Mouse (Mus musculus) myocyte (in vitro differentiated cells): ENCODE data around the gene 3425401B19Rik. TPM values are rescaled to one million over a fixed set of nuclear protein-coding genes. Genes with fewer than 3 reads are reported as not detected.
A peak's percentile ranks its signal among the peaks of the same experiment; 100 is the strongest.

Source experiments
- H3K27me3 ChIP-seq: one replicate; pipeline ENCODE4 v1.6.1; 2011; ENCODE audit not compliant: control insufficient read depth, insufficient read depth, insufficient read length
- H3K36me3 ChIP-seq: one replicate; pipeline ENCODE4 v1.6.1; 2011; ENCODE audit not compliant: control insufficient read depth, insufficient read depth
- H3K4me2 ChIP-seq: one replicate; pipeline ENCODE4 v1.6.1; 2011; ENCODE audit warnings: low read depth, control low read depth
- H3K4me3 ChIP-seq: one replicate; pipeline ENCODE4 v1.5.1; 2011; ENCODE audit warnings: mild to moderate bottlenecking, control low read depth, moderate library complexity
- H3K79me2 ChIP-seq: one replicate; pipeline ENCODE4 v1.6.1; 2011; ENCODE audit not compliant: control insufficient read depth, insufficient read depth
- H3ac ChIP-seq: one replicate; pipeline ENCODE4 v1.6.1; 2011; ENCODE audit not compliant: control insufficient read depth, insufficient read length
- CEBPB ChIP-seq: IDR thresholded peaks from 2 replicates; pipeline ENCODE4 v1.6.1; 2011; ENCODE audit warnings: mild to moderate bottlenecking, moderate library complexity; ENCODE audit not compliant: poor library complexity, insufficient read depth, severe bottlenecking
- E2F4 ChIP-seq: IDR thresholded peaks from one replicate; pipeline ENCODE4 v1.6.1; 2011; ENCODE audit warnings: mild to moderate bottlenecking, control low read depth, moderate library complexity; ENCODE audit not compliant: insufficient read depth
- MAX ChIP-seq: IDR thresholded peaks from one replicate; pipeline ENCODE4 v1.6.1; 2011; ENCODE audit warnings: low read depth, mild to moderate bottlenecking, control low read depth
- MYOD1 ChIP-seq, 3 experiments: IDR thresholded peaks; one replicate each; pipeline ENCODE4 v1.6.1; 2011; ENCODE audit warnings: control low read depth in 2 of 3, low read depth in 2 of 3, mild to moderate bottlenecking in 2 of 3, moderate library complexity in 1 of 3; ENCODE audit not compliant: insufficient read length in 2 of 3, control insufficient read depth in 1 of 3
- MYOG ChIP-seq, 3 experiments: IDR thresholded peaks; one replicate each; pipeline ENCODE4 v1.6.1; 2011; ENCODE audit warnings: control low read depth in 2 of 3, low read depth in 2 of 3, mild to moderate bottlenecking in 2 of 3; ENCODE audit not compliant: insufficient read length in 2 of 3, control insufficient read depth in 1 of 3, insufficient read depth in 1 of 3
- POLR2A ChIP-seq: IDR thresholded peaks from one replicate; pipeline ENCODE4 v1.6.1; 2011; ENCODE audit warnings: low read depth, mild to moderate bottlenecking, control low read depth, moderate library complexity; ENCODE audit not compliant: insufficient read length
- POLR2AphosphoS2 ChIP-seq: IDR thresholded peaks from one replicate; pipeline ENCODE4 v1.6.1; 2011; ENCODE audit warnings: low read depth, control low read depth; ENCODE audit not compliant: insufficient read length
- REST ChIP-seq: IDR thresholded peaks from one replicate; pipeline ENCODE4 v1.6.1; 2011; ENCODE audit warnings: mild to moderate bottlenecking, control low read depth, moderate library complexity; ENCODE audit not compliant: insufficient read depth, insufficient read length
- SRF ChIP-seq: IDR thresholded peaks from one replicate; pipeline ENCODE4 v1.6.1; 2011; ENCODE audit warnings: low read depth; ENCODE audit not compliant: control insufficient read depth, insufficient read length
- TCF12 ChIP-seq: IDR thresholded peaks from one replicate; pipeline ENCODE4 v1.6.1; 2011; ENCODE audit warnings: mild to moderate bottlenecking, control low read depth; ENCODE audit not compliant: poor library complexity, insufficient read depth, severe bottlenecking
- TCF3 ChIP-seq: IDR thresholded peaks from one replicate; pipeline ENCODE4 v1.6.1; 2011; ENCODE audit warnings: low read depth, control low read depth; ENCODE audit not compliant: insufficient read length
- USF1 ChIP-seq: IDR thresholded peaks from one replicate; pipeline ENCODE4 v1.6.1; 2011; ENCODE audit warnings: low read depth, mild to moderate bottlenecking, control low read depth, moderate library complexity
- polyA plus RNA-seq: library from polyadenylated mRNA; unstranded; fragments of >200 nt; fragmentation: generic; extraction: Trizol; gene quantifications from one replicate; pipeline ENCODE4 v1.2.1, GENCODE M21; 2012; ENCODE audit warnings: missing spikeins

3425401B19Rik gene
- polyA plus RNA-seq, 1 experiment = 2.7 TPM

- H3K4me2 ChIP-seq = peak overlapping the region; percentile 82
These were observed 373 bp downstream of the 3425401B19Rik start for GRCm38 (mm10) chr14:32684735-32685105.

GRCm38 (mm10) chr14:32683982-32684734 is 935 bp downstream of the 3425401B19Rik start:
- H3K27me3 ChIP-seq = peaks cover 26% of the 10 kb centered on the region
- peak overlapping the region; percentile 19 for H3K4me3 ChIP-seq
- no peaks in the 10 kb centered on the region for H3K36me3 ChIP-seq
- peak overlapping the region; percentile 12 for H3ac ChIP-seq
- H3K79me2 ChIP-seq = no peaks in the 10 kb centered on the region
- H3K4me2 ChIP-seq = peak overlapping the region; percentile 82
- TF ChIP-seq POLR2AphosphoS2 (no peak), MYOD1 (IDR thresholded peaks at IDR 0.05; ENCODE audit: control insufficient read depth in 1 of 3, insufficient read length in 2 of 3, low read depth in 2 of 3) (no peak), MYOG (IDR thresholded peaks at IDR 0.05; ENCODE audit: control insufficient read depth in 1 of 3, insufficient read depth in 1 of 3, insufficient read length in 2 of 3, low read depth in 2 of 3) (no peak), REST (no peak)

More at GRCm38 (mm10) chr14:32684735-32685105, 373 bp downstream of the 3425401B19Rik start:
- no peaks in the 10 kb centered on the region for H3K79me2 ChIP-seq
- H3ac ChIP-seq = peak overlapping the region; percentile 12
- peaks cover 23% of the 10 kb centered on the region for H3K27me3 ChIP-seq
- TF ChIP-seq USF1 = no peak
- TF ChIP-seq MYOG (IDR thresholded peaks at IDR 0.05; ENCODE audit: control insufficient read depth in 1 of 3, insufficient read depth in 1 of 3, insufficient read length in 2 of 3, low read depth in 2 of 3) = no peak
- no peak for TF ChIP-seq CEBPB
- peak overlapping the region; percentile 19 for H3K4me3 ChIP-seq
- H3K36me3 ChIP-seq = no peaks in the 10 kb centered on the region

GRCm38 (mm10) chr14:32683251-32683838 is 1.7 kb downstream of the 3425401B19Rik start:
- Histone ChIP-seq H3K79me2 (no peaks in the 10 kb centered on the region), H3ac (no peak overlapping the region), H3K4me2 (peak overlapping the region; percentile 82), H3K4me3 (peak overlapping the region; percentile 19), H3K27me3 (peaks cover 33% of the 10 kb centered on the region), H3K36me3 (no peaks in the 10 kb centered on the region)
- TF ChIP-seq E2F4 (no peak), MAX (no peak), CEBPB (no peak), REST (no peak)

- TF ChIP-seq TCF12 (no peak), MAX (no peak), MYOG (IDR thresholded peaks at IDR 0.05; ENCODE audit: control insufficient read depth in 1 of 3, insufficient read depth in 1 of 3, insufficient read length in 2 of 3, low read depth in 2 of 3) (no peak), E2F4 (no peak), REST (no peak), CEBPB (no peak), TCF3 (no peak)
- H3K27me3 ChIP-seq = peaks cover 41% of the 10 kb centered on the region
- H3K4me2 ChIP-seq = peak overlapping the region; percentile 7
- H3K36me3 ChIP-seq = no peaks in the 10 kb centered on the region
- no peaks in the 10 kb centered on the region for H3K79me2 ChIP-seq
- no peak overlapping the region for H3ac ChIP-seq
- no peak overlapping the region for H3K4me3 ChIP-seq
These were observed 2.6 kb downstream of the 3425401B19Rik start for GRCm38 (mm10) chr14:32682536-32682935.

GRCm38 (mm10) chr14:32681603-32682002 is 3.5 kb downstream of the 3425401B19Rik start:
- no peak overlapping the region for H3K4me3 ChIP-seq
- no peaks in the 10 kb centered on the region for H3K79me2 ChIP-seq
- H3ac ChIP-seq = no peak overlapping the region
- TF ChIP-seq MAX = no peak
- no peak for TF ChIP-seq POLR2AphosphoS2
- no peak for TF ChIP-seq POLR2A
- TF ChIP-seq SRF = no peak
- TF ChIP-seq CEBPB = no peak
- TF ChIP-seq REST = no peak
- TF ChIP-seq MYOG (IDR thresholded peaks at IDR 0.05; ENCODE audit: control insufficient read depth in 1 of 3, insufficient read depth in 1 of 3, insufficient read length in 2 of 3, low read depth in 2 of 3) = no peak
- TF ChIP-seq TCF12 = no peak
- TF ChIP-seq E2F4 = no peak
- no peak for TF ChIP-seq USF1
- no peak for TF ChIP-seq TCF3
- TF ChIP-seq MYOD1 (IDR thresholded peaks at IDR 0.05; ENCODE audit: control insufficient read depth in 1 of 3, insufficient read length in 2 of 3, low read depth in 2 of 3) = no peak
- no peaks in the 10 kb centered on the region for H3K36me3 ChIP-seq
- peaks cover 47% of the 10 kb centered on the region for H3K27me3 ChIP-seq
- no peak overlapping the region for H3K4me2 ChIP-seq
